Mouse (Mus musculus) gastrocnemius, postnatal 14 days (tissue): ENCODE measurements around the gene Fxr2. TPM values are rescaled to one million over a fixed set of nuclear protein-coding genes. Genes with fewer than 3 reads are reported as not detected.
"Not testable (repeated sequence)": the region's sequence is repeated elsewhere in the genome, so short reads cannot be mapped to it uniquely, and the experiment has no call there.

Experiments used
- DNase-seq: peaks from one replicate; pipeline ENCODE4 v3.0.0; 2021; ENCODE audit warnings: mixed read lengths
- intact Hi-C: fragments of 180-260 bp; cut with DNase I; formaldehyde crosslinking; loops from one replicate; pipeline ENCODE4 v1.15.1; 2025; ENCODE audit warnings: low total_unique reads
- total RNA-seq, 2 experiments: library from RNA; stranded (reverse); gene quantifications; 2 replicates each; pipeline ENCODE4 v1.2.3; 2021

Fxr2 gene
- total RNA-seq, 2 experiments from 2014 or later: 55.3 to 66.5 TPM

DNA sequence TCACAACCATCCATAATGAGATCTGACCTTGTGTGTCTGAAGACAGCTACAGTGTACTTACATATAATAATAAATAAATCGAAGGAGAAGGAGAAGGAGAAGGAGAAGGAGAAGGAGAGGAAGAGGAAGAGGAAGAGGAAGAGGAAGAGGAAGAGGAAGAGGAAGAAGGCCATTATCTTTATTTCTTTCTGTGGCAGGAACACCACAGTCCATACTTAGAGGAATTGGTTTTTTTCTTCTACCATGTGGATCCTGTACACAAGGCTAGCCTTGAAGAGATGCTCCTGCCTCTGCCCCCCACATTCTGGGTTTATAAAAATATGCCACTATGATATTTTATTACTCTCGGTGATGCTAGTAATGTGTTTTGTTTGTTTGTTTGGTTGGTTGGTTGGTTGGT, 26.0 kb upstream of the Fxr2 start:
- intact Hi-C loops: no loop called here

DNA sequence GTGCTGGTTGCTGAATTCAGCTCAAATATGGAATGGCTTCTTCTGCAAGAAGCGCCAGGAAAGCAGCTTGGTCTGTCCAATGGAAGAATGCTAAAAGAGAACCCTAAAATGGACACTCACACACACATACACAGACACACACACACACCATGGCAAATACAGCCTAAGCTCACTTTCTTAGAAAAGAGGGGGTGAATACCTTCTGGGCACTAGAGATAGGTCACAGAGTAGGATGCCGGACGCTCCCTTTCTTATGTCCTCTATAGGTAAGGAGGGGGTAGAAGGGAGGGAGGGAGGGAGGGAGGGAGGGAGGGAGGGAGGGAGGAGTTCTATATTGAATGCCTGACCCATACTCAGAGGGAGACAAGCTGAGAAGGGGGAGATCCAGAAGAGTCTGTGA, 24.3 kb upstream of the Fxr2 start:
- no peak for DNase-seq
- intact Hi-C loops: no loop called here

More for the DNA sequence above, 26.0 kb upstream of the Fxr2 start:
- DNase-seq: no peak

DNA sequence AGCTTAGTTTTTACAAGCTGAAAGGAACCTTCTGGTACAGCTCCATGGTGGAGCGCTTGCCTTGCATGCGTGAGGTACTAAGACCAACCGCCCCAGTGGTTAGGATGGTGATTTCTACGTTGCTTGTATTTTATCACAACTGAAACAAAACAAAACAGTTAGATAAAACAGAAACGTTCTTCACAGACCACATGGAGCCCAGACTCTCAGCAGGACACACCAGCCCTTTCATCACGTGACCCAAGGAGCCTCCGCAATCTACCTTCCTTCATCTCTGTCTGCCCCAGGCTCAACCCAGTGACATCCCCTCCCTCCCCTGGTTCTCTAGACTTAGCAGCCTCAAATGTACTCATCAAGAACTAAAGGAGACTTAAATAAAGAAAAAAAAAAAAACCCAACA, 23.4 kb upstream of the Fxr2 start:
- intact Hi-C loops: no loop called here
- no peak for DNase-seq

DNA sequence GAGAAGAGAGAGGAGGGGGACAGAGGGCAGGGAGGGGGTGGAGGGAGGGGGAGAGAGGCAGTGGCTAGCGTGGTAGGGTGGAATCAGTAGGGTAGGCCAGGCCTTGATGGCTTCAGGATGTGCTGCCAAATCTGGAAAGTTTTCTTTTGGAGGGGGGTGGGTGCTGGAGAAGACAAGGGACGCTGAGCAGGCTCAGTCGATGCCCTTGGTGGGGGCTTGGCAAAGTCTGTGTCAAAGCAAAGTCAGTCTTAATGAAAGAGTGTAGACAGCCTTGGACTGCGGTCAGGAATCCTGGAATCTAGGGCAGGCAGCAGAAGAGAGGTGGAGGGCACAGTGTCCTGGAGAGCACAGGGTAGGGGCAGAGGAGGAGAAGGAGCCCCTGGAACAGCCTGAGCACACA, 21.9 kb upstream of the Fxr2 start:
- intact Hi-C loops: loop anchor here (5.0 kb wide), 1 partner anchor 34 kb away; no protein-coding TSS in a partner anchor
- DNase-seq: no peak

- intact Hi-C loops: loop anchor here (5.0 kb wide), 1 partner anchor 36 kb away; no protein-coding TSS in a partner anchor
- peak; percentile 85 for DNase-seq
Observed at GRCm38 (mm10) chr11:69613553-69614256, 19.1 kb upstream of the Fxr2 start.

- DNase-seq: not testable (repeated sequence)
- intact Hi-C loops: loop anchor here (5.0 kb wide), 1 partner anchor 37 kb away; no protein-coding TSS in a partner anchor
Observed at GRCm38 (mm10) chr11:69614257-69614588, 18.6 kb upstream of the Fxr2 start.

DNA sequence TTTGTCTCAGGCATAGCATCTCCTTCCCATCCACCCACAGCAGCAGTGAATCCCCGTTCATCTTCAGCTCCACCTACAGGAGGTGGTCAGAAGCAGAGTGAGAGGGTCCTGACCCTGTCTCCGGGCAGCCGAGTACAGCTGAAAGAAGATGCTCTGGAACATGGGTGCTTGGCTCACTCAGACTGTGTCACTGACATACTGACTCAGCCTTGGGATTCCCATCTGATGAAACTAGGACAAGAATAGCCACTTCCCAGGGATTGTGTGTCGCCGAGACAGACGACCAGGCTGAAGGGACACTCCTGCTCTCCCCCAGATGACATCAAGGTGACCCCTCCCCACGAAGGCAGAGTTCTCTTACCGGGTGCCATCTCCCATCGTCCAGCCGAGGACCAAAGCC, 16.0 kb upstream of the Fxr2 start:
- DNase-seq: no peak

DNA sequence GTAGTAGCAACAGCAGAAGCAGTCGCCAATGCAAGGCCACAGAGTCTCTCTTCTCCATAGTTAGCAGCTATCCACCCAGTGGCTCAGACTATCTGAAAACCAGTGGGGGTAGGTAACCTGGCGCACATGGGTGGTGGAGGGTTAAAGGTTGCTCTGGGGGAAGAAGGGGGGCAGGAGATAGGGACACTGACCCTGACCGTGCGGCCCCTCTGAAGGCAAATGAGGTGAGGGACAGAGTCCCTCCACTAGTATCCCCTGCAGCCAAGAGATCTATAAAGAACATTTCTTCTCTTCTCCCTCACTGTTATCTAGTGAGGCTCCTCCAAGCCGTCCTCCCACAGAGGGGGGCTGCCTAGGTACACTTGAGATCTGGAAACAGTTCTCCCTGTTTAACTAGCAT, 15.0 kb upstream of the Fxr2 start, which contains the start of gene Shbg:
Gene Shbg, minus strand, starts transcription at position 101 of the 400 bp plus-strand sequence.
- intact Hi-C loops: no loop called here

More for the DNA sequence above, 16.0 kb upstream of the Fxr2 start:
- intact Hi-C loops: no loop called here

DNA sequence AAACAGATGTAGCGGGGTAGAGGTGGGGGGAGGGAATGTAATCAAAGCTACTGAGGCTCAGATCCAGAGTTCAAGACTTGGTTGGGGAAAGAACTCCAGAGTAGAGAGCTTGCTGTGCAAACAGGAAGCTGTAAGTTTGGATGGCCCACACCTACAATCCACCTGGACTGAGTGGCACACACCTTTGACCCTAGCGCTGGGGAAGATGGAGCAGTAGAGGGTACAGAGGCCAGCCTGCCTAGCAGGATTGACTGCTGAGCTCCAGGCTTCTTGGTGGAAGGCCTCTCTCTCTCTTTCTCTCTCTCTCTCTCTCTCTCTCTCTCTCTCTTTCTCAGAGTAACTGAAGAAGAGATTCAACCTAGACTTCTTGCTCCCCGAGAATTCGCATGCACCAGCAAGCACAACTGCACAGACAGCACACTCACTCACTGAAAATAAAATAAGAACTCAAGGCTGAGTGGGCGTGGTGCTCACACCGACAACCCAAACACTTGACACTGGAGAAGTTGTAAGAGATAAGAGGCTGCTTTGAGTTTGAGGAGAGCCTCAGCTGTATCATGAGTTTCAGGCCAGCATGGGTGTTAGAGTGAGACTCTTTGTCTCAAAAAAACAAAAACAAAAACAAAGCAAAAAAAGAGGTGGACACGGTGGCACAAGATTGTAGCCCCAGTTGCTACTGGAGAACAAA, 12.3 kb upstream of the Fxr2 start:
- intact Hi-C loops: no loop called here
- DNase-seq: no peak

More for the DNA sequence above, 15.0 kb upstream of the Fxr2 start, which contains the start of gene Shbg:
- no peak for DNase-seq

GRCm38 (mm10) chr11:69621571-69622268, 11.1 kb upstream of the Fxr2 start, which contains the start of gene Sat2:
TSS of gene Sat2 (plus strand) at chr11:69622024.
- peak; percentile 69 for DNase-seq
- intact Hi-C loops: no loop called here

DNA sequence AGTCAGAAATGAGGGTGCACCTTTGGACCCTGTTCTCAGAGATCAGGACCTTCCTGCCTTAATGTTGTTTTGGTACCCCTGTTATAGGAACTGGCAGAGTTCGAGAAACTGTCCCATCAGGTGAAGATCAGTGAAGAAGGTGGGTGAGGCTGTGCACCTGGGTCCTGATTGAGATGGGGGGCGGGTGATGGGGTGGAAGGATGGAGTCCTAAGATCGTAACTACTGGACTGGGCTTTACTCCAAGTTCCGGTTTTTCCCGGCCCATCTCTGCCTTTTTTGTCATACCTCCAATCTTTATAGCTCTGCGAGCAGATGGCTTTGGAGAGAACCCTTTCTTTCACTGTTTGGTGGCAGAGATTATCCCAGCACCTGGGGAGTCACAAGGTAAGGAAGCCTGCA, 10.4 kb upstream of the Fxr2 start:
- no peak for DNase-seq
- intact Hi-C loops: no loop called here

GRCm38 (mm10) chr11:69623006-69623405, 9.8 kb upstream of the Fxr2 start:
- no peak for DNase-seq
- intact Hi-C loops: no loop called here

DNA sequence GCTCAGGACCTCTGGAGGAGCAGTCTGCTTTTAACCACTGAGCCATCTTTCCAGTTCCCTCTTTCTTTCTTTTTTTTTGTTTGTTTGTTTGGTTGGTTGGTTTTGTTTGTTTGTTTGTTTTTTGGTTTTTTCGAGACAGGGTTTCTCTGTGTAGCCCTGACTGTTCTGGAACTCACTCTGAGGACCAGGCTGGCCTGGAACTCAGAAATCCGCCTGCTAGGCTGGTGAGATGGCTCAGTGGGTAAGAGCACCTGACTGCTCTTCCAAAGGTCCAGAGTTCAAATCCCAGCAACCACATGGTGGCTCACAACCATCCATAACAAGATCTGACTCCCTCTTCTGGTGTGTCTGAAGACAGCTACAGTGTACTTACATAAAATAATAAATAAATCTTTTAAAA, 8.5 kb upstream of the Fxr2 start:
- DNase-seq, intact Hi-C loops: not testable (repeated sequence)

DNA sequence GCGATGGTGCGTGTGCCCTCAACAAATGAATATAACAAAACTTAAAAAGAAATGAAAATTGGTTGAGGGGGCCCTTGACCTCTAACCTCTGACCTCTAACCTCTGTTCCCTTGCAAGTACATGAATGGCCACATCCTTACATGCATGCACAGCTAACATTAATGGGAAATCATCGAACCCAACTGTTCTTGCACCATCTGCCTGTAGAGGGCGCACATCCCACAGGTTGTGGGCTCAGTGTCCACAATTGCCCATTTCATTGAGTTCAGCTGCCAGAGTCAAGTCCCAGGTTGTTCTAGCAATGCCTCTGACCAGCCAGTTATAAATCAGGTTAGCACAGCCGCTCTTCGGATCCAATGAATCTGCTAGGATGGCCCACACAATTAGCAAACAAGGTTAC, 4.5 kb upstream of the Fxr2 start:
- DNase-seq: peak; percentile 67
- intact Hi-C loops: loop anchor here (5.0 kb wide), 1 partner anchor 39 kb away; the partner anchor contains the start of gene Cd68

GRCm38 (mm10) chr11:69629802-69630201, 3.0 kb upstream of the Fxr2 start:
- no peak for DNase-seq
- intact Hi-C loops: loop anchor here (5.0 kb wide), 1 partner anchor 37 kb away; the partner anchor contains the start of gene Cd68

DNA sequence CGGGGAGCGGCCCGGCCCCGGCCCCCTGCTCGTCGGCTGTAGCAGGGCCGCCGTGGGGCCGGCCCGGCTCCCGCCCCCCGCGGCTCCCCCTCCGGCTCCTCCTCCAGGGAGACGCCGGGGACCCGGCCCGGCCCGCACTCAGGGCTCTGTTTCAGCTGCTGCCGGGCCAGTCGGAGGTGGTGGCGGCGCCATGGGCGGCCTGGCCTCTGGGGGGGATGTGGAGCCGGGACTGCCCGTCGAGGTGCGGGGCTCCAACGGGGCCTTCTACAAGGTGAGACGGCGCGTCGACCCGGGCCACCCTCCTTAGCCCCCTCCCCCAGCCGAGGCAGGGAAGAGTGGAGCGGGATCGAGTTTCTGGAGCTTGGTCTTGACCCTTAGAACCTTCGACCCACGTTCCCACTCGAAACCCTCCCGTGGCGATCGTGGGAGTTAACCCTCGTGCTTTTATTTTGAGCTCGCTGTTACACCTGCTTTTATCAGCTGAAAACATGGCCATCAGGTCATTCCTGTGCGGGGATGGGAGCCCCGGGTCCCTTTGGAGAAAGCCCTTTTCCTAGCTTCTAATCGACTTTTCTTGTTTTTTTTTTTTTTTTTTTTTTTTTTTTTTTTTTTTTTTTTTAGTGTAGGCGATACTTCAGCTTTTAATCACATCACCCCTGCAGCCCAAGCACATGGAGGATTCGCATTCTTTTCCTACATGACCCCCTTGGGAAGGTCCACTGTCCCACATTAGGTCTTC, 507 bp downstream of the Fxr2 start:
- peak; percentile 80 for DNase-seq
- intact Hi-C loops: no loop called here

- DNase-seq: no peak
Observed at GRCm38 (mm10) chr11:69635471-69635870, 2.7 kb downstream of the Fxr2 start.

GRCm38 (mm10) chr11:69645860-69646259, 13.1 kb downstream of the Fxr2 start:
- intact Hi-C loops: no loop called here
- no peak for DNase-seq

More at GRCm38 (mm10) chr11:69635471-69635870, 2.7 kb downstream of the Fxr2 start:
- intact Hi-C loops: no loop called here

DNA sequence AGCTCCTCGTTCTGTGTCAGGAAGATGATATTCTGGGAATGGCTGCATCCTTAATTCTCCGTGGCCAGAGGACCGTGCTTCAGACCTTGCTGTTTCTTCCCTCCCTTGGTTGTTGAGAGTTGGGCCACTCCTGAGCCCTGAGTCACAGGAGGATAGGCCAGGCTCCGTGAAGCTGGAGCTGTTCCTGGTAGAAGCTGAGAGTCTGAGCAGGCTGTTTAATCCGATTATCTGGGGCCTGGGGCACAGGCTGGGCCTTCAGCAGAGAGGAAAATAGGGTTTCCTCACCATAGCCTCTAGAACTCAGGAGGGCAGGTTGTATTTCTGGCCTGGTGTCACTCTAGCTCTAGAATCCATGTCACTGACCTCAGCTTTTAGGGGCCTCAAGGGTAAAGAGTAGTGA, 20.6 kb downstream of the Fxr2 start:
- DNase-seq: no peak
- intact Hi-C loops: no loop called here
